Mouse (Mus musculus) forebrain, embryonic 12.5 days (tissue): Measurements from ENCODE around the gene Ppp2r3a. TPM values are rescaled to one million over a fixed set of nuclear protein-coding genes. Genes with fewer than 3 reads are reported as not detected.
A peak's percentile ranks its signal among the peaks of the same experiment; 100 is the strongest.

Experiments used
- ATAC-seq: fragments of 200-750 bp; cut with Nextera tagmentation; 2 replicates; pipeline ENCODE4 v1.8.0; 2017; ENCODE audit warnings: moderate TSS enrichment; ENCODE audit not compliant: low FRiP score
- H3K27ac ChIP-seq: fragments of 300-500 bp; sonication (generic); 2 replicates; pipeline ENCODE4 v1.5.1; 2016; ENCODE audit warnings: mild to moderate bottlenecking
- H3K27me3 ChIP-seq: fragments of 300-500 bp; sonication (generic); 2 replicates; pipeline ENCODE4 v1.6.1; 2016; ENCODE audit warnings: mild to moderate bottlenecking
- H3K36me3 ChIP-seq: fragments of 300-500 bp; sonication (generic); replicated peaks from 2 replicates; pipeline ENCODE4 v1.6.1; 2016; ENCODE audit warnings: mild to moderate bottlenecking
- H3K4me1 ChIP-seq: fragments of 300-500 bp; sonication (generic); 2 replicates; pipeline ENCODE4 v1.6.1; 2016
- H3K4me2 ChIP-seq: fragments of 300-500 bp; sonication (generic); 2 replicates; pipeline ENCODE4 v1.6.1; 2016; ENCODE audit warnings: mild to moderate bottlenecking, moderate library complexity
- H3K4me3 ChIP-seq: fragments of 300-500 bp; sonication (generic); replicated peaks from 2 replicates; pipeline ENCODE4 v1.5.1; 2016; ENCODE audit warnings: mild to moderate bottlenecking
- H3K9ac ChIP-seq: fragments of 300-500 bp; sonication (generic); 2 replicates; pipeline ENCODE4 v1.6.1; 2016; ENCODE audit warnings: mild to moderate bottlenecking
- H3K9me3 ChIP-seq: fragments of 300-500 bp; sonication (generic); 2 replicates; pipeline ENCODE4 v1.6.1; 2016
- WGBS: fragments of 180-500 bp; shearing (Covaris S2); methylation state at CpG from one replicate; pipeline ENCODE4 v1.1.7; 2016; 5-methylcytosine and 5-hydroxymethylcytosine counted together
- polyA plus RNA-seq: library from polyadenylated mRNA; unstranded; fragments of >200 nt; fragmentation: Nextera tagmentation; extraction: Ambion mirVana; gene quantifications from 2 replicates; pipeline ENCODE4 v1.2.1, GENCODE M21; 2016

The Ppp2r3a gene
- polyA plus RNA-seq, 1 experiment from 2014 or later: 18.9 TPM

GRCm38 (mm10) chr9:101077486-101077885 is 174.1 kb downstream of the Ppp2r3a start:
- Histone ChIP-seq H3K9ac (peak overlapping the region; percentile 97), H3K27me3 (no peaks in the 10 kb centered on the region), H3K9me3 (no peaks in the 10 kb centered on the region), H3K4me2 (peak overlapping the region; percentile 88), H3K27ac (no peak overlapping the region), H3K36me3 (no peaks in the 10 kb centered on the region), H3K4me1 (peaks cover 36% of the 10 kb centered on the region), H3K4me3 (peak overlapping the region; percentile 77)
- no peak for ATAC-seq

GRCm38 (mm10) chr9:101076095-101076875 is 175.3 kb downstream of the Ppp2r3a start:
- whole genome bisulfite sequencing: 1% methylated on average over 18 of the region's 18 CpGs
- Histone ChIP-seq H3K9ac (peak overlapping the region; percentile 97), H3K9me3 (no peaks in the 10 kb centered on the region), H3K27me3 (no peaks in the 10 kb centered on the region), H3K27ac (no peak overlapping the region), H3K4me1 (peaks cover 36% of the 10 kb centered on the region), H3K4me3 (peak overlapping the region; percentile 77), H3K36me3 (no peaks in the 10 kb centered on the region), H3K4me2 (peak overlapping the region; percentile 88)
- ATAC-seq: no peak

- H3K4me1 ChIP-seq: peaks cover 36% of the 10 kb centered on the region
- 1% methylated on average over 8 of the region's 8 CpGs for WGBS
- no peaks in the 10 kb centered on the region for H3K9me3 ChIP-seq
- H3K4me3 ChIP-seq: peak overlapping the region; percentile 77
- no peak for ATAC-seq
- H3K9ac ChIP-seq: peak overlapping the region; percentile 97
- no peak overlapping the region for H3K27ac ChIP-seq
- H3K36me3 ChIP-seq: no peaks in the 10 kb centered on the region
- peak overlapping the region; percentile 88 for H3K4me2 ChIP-seq
- no peaks in the 10 kb centered on the region for H3K27me3 ChIP-seq
Observed at GRCm38 (mm10) chr9:101075694-101076093, 175.9 kb downstream of the Ppp2r3a start.

- Histone ChIP-seq H3K36me3 (no peaks in the 10 kb centered on the region), H3K27ac (peak overlapping the region; percentile 99), H3K4me3 (peak overlapping the region; percentile 77), H3K27me3 (no peaks in the 10 kb centered on the region), H3K9me3 (no peaks in the 10 kb centered on the region), H3K4me2 (peak overlapping the region; percentile 88), H3K4me1 (peaks cover 34% of the 10 kb centered on the region), H3K9ac (peak overlapping the region; percentile 97)
- WGBS: under 1% methylated on average over 25 of the region's 25 CpGs
- ATAC-seq: no peak
Observed at GRCm38 (mm10) chr9:101075091-101075581, 176.5 kb downstream of the Ppp2r3a start.

GRCm38 (mm10) chr9:101074332-101075021 is 177.1 kb downstream of the Ppp2r3a start:
- Histone ChIP-seq H3K9me3 (no peaks in the 10 kb centered on the region), H3K4me3 (peak overlapping the region; percentile 77), H3K36me3 (no peaks in the 10 kb centered on the region), H3K4me2 (peak overlapping the region; percentile 88), H3K27ac (peak overlapping the region; percentile 99), H3K9ac (peak overlapping the region; percentile 97), H3K4me1 (peaks cover 29% of the 10 kb centered on the region), H3K27me3 (no peaks in the 10 kb centered on the region)
- ATAC-seq: peak; percentile 78
- WGBS: under 1% methylated on average over 77 of the region's 100 CpGs

- peak; percentile 75 for ATAC-seq
- Histone ChIP-seq H3K4me3 (peak within 1 kb of the TSS; percentile 77), H3K9ac (peak within 1 kb of the TSS; percentile 97), H3K36me3 (no peaks in the 10 kb centered on the region), H3K27ac (peak within 1 kb of the TSS; percentile 99), H3K4me2 (peak within 1 kb of the TSS; percentile 88), H3K4me1 (peaks cover 24% of the 10 kb centered on the region), H3K9me3 (no peaks in the 10 kb centered on the region), H3K27me3 (no peaks in the 10 kb centered on the region)
- WGBS: under 1% methylated on average over 40 of the region's 43 CpGs
Observed at GRCm38 (mm10) chr9:101073987-101074331, 177.6 kb downstream of the Ppp2r3a start, which contains the start of gene Msl2. Gene Msl2 (plus strand): TSS chr9:101074101.

GRCm38 (mm10) chr9:101073041-101073986 is 178.3 kb downstream of the Ppp2r3a start:
- H3K36me3 ChIP-seq: no peaks in the 10 kb centered on the region
- H3K27me3 ChIP-seq: no peaks in the 10 kb centered on the region
- H3K9ac ChIP-seq: peak overlapping the region; percentile 97
- peak overlapping the region; percentile 99 for H3K27ac ChIP-seq
- H3K9me3 ChIP-seq: no peaks in the 10 kb centered on the region
- ATAC-seq: peak; percentile 93
- H3K4me3 ChIP-seq: peak overlapping the region; percentile 77
- WGBS: 2% methylated on average over 63 of the region's 65 CpGs
- peaks cover 17% of the 10 kb centered on the region for H3K4me1 ChIP-seq
- peak overlapping the region; percentile 88 for H3K4me2 ChIP-seq

GRCm38 (mm10) chr9:101072506-101072905 is 179.1 kb downstream of the Ppp2r3a start:
- H3K9ac ChIP-seq: no peak overlapping the region
- ATAC-seq: no peak
- 50% methylated on average over 5 of the region's 5 CpGs for WGBS
- no peaks in the 10 kb centered on the region for H3K9me3 ChIP-seq
- no peak overlapping the region for H3K27ac ChIP-seq
- no peak overlapping the region for H3K4me3 ChIP-seq
- no peaks in the 10 kb centered on the region for H3K36me3 ChIP-seq
- H3K4me2 ChIP-seq: no peak overlapping the region
- H3K27me3 ChIP-seq: no peaks in the 10 kb centered on the region
- H3K4me1 ChIP-seq: peaks cover 11% of the 10 kb centered on the region

- Histone ChIP-seq H3K4me2 (no peak overlapping the region), H3K9ac (no peak overlapping the region), H3K27ac (no peak overlapping the region), H3K4me1 (peaks cover 5% of the 10 kb centered on the region; the same call in 1 of the 2 replicates), H3K27me3 (no peaks in the 10 kb centered on the region), H3K36me3 (no peaks in the 10 kb centered on the region), H3K9me3 (no peaks in the 10 kb centered on the region), H3K4me3 (no peak overlapping the region)
- over 99% methylated on average over 3 of the region's 3 CpGs for WGBS
- no peak for ATAC-seq
Observed at GRCm38 (mm10) chr9:101069781-101070180, 181.8 kb downstream of the Ppp2r3a start.

- Histone ChIP-seq H3K9ac (no peak overlapping the region), H3K4me2 (no peak overlapping the region), H3K36me3 (no peaks in the 10 kb centered on the region), H3K4me1 (peaks cover 8% of the 10 kb centered on the region; the same call in 1 of the 2 replicates), H3K27me3 (no peaks in the 10 kb centered on the region), H3K9me3 (no peaks in the 10 kb centered on the region), H3K4me3 (no peak overlapping the region), H3K27ac (no peak overlapping the region)
- no peak for ATAC-seq
- 77% methylated on average over 3 of the region's 3 CpGs for WGBS
Observed at GRCm38 (mm10) chr9:101065076-101065602, 186.5 kb downstream of the Ppp2r3a start.

- H3K9me3 ChIP-seq: no peaks in the 10 kb centered on the region
- no peaks in the 10 kb centered on the region for H3K27me3 ChIP-seq
- no peak overlapping the region for H3K4me3 ChIP-seq
- peaks cover 8% of the 10 kb centered on the region; the same call in 1 of the 2 replicates for H3K4me1 ChIP-seq
- H3K36me3 ChIP-seq: no peaks in the 10 kb centered on the region
- no peak for ATAC-seq
- H3K9ac ChIP-seq: no peak overlapping the region
- WGBS: 77% methylated on average over 6 of the region's 6 CpGs
- no peak overlapping the region for H3K27ac ChIP-seq
- no peak overlapping the region for H3K4me2 ChIP-seq
Observed at GRCm38 (mm10) chr9:101062253-101062780, 189.3 kb downstream of the Ppp2r3a start.
